Mouse (Mus musculus): Measurements from ENCODE around the gene Fam57b.

DNA sequence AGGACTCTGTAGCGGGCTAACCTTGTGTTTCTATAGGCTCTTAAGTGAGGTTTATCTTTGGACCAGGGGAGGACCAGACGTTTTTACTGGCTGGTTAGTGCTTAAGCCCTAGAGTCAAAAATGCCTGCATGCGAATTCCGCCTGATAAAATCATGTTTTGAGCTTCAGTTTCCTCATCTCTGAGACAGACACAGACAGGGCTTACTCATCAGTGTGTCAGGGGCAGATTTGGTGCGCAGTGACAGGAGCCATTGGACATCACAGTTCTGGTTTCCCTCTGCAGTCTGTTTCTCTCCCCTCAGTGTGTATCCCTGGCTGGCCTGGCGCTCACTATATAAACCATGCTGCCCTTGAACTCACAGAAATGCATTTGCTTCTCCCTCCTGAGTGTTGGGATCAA, 5.7 kb downstream of the Fam57b start:
- TF ChIP-seq GATA1 (IDR thresholded peaks at IDR 0.05; ENCODE audit: borderline replicate concordance, low read length), result no peak
- TF ChIP-seq TAL1 (conservative IDR thresholded peaks at IDR 0.05; ENCODE audit: low read depth, low read length), result no peak
- TF ChIP-seq CTCF (IDR thresholded peaks at IDR 0.05; ENCODE audit: low read depth, low read length), result no peak
- no peak for TF ChIP-seq POLR2AphosphoS5 (IDR thresholded peaks at IDR 0.05; ENCODE audit: insufficient replicate concordance, low read depth, low read length)

Data from G1E (cell line).